Mouse (Mus musculus) liver, adult 2 months (tissue): Measurements from ENCODE around the gene Slc24a2. TPM values are rescaled to one million over a fixed set of nuclear protein-coding genes. Genes with fewer than 3 reads are reported as not detected.

ENCODE experiments used
- DNase-seq: peaks from one replicate; pipeline ENCODE4 v3.0.0-alpha.2; 2011; ENCODE audit warnings: low read depth, low spot score; ENCODE audit errors: extremely low read depth
- H3K27ac ChIP-seq: fragments of 200-500 bp; replicated peaks from 2 replicates; pipeline ENCODE4 v1.5.1; 2012; ENCODE audit warnings: low read depth, mild to moderate bottlenecking, control low read depth, inconsistent platforms, low read length; ENCODE audit not compliant: insufficient read depth
- H3K27me3 ChIP-seq: fragments of 200-500 bp; 2 replicates; pipeline ENCODE4 v1.6.1; 2012; ENCODE audit warnings: mild to moderate bottlenecking, moderate library complexity, low read length, inconsistent platforms; ENCODE audit not compliant: control insufficient read depth, insufficient read depth
- H3K36me3 ChIP-seq: fragments of 200-500 bp; 2 replicates; pipeline ENCODE4 v1.6.1; 2012; ENCODE audit warnings: low read length, inconsistent platforms; ENCODE audit not compliant: control insufficient read depth, insufficient read depth
- H3K4me1 ChIP-seq: fragments of 200-500 bp; 2 replicates; pipeline ENCODE4 v1.6.1; 2011; ENCODE audit warnings: low read length; ENCODE audit not compliant: control insufficient read depth, insufficient read depth
- H3K4me3 ChIP-seq: fragments of 200-500 bp; 2 replicates; pipeline ENCODE4 v1.5.1; 2011; ENCODE audit warnings: low read depth, mild to moderate bottlenecking, control low read depth, low read length, moderate library complexity; ENCODE audit not compliant: insufficient read depth
- H3K79me2 ChIP-seq: fragments of 200-500 bp; 2 replicates; pipeline ENCODE4 v1.6.1; 2012; ENCODE audit warnings: inconsistent platforms, mild to moderate bottlenecking, low read length, moderate library complexity; ENCODE audit not compliant: control insufficient read depth, insufficient read depth
- H3K9ac ChIP-seq: fragments of 200-500 bp; 2 replicates; pipeline ENCODE4 v1.6.1; 2012; ENCODE audit warnings: low read depth, mild to moderate bottlenecking, control low read depth, inconsistent platforms, low read length
- CTCF ChIP-seq: fragments of 200-500 bp; IDR thresholded peaks from 2 replicates; pipeline ENCODE4 v1.5.1; 2011; ENCODE audit warnings: low read depth, low read length, control low read depth
- POLR2A ChIP-seq: fragments of 200-500 bp; IDR thresholded peaks from 2 replicates; pipeline ENCODE4 v1.6.1; 2011; ENCODE audit warnings: low read length, control low read depth; ENCODE audit not compliant: insufficient read depth; ENCODE audit errors: extremely low read depth
- WGBS: fragments of 180-500 bp; shearing (Covaris S2); methylation state at CpG from one replicate; pipeline ENCODE4 v1.1.7; 2018; 5-methylcytosine and 5-hydroxymethylcytosine counted together
- polyA plus RNA-seq: library from polyadenylated mRNA; depleted of rRNA; stranded (reverse); fragments of >200 nt; gene quantifications from 2 replicates; pipeline ENCODE4 v1.2.3, GENCODE M21; 2012
- total RNA-seq: library from RNA; depleted of rRNA; stranded (reverse); fragments of >200 nt; gene quantifications from 2 replicates; pipeline ENCODE4 v1.2.3, GENCODE M21; 2014

Gene Slc24a2
- total and polyA plus RNA-seq, 2 experiments = not detected

DNA sequence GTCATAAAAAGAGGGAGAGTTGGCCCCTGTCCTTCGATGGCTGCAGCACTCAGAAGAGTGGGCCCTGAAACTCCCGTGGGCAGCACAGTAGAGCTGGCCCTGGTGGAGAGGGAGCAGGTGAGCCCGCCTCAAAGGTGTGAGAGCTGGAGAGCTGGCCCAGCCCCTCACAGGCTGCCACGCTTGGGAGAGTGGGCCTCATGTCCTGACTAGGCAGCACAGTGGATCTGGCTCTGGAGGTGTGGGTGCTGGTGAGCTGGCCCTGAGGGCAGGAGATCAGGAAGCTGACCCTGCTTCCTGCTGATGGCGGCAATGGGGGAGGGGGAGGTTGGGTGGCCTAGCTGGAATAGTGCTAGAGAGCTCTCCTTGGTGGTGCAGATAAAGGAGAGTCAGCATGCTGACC, 129.3 kb downstream of the Slc24a2 start:
- TF ChIP-seq CTCF = no peak
- no peak for TF ChIP-seq POLR2A

DNA sequence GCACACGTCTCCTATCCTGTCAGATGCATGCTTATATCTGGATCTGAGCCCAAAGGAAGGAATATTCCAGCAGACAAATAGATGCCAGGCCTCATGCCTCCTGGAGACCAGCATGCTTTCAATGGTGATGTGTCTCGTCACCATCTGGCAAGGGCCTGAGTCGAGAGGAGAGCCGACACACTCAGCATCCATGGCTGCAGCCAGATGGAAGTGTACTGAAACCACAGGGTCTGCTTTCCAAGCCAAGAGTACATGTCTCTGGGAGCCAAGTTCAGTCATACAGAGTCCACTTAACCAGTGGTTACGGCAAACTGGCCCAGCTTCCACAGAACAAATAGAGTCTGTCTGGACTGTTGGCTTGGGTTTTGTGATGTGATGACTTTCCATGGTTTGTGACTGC, 134.1 kb downstream of the Slc24a2 start:
- no peak for DNase-seq
- Histone ChIP-seq H3K4me3 (no peak overlapping the region), H3K79me2 (no peaks in the 10 kb centered on the region), H3K27me3 (no peaks in the 10 kb centered on the region), H3K4me1 (no peaks in the 10 kb centered on the region), H3K36me3 (no peaks in the 10 kb centered on the region), H3K27ac (no peak overlapping the region), H3K9ac (no peak overlapping the region)
- TF ChIP-seq CTCF (no peak), POLR2A (no peak)
- WGBS = 73% methylated on average over 5 of the region's 5 CpGs

More for the DNA sequence above, 129.3 kb downstream of the Slc24a2 start:
- Histone ChIP-seq H3K4me3 (no peak overlapping the region), H3K27ac (no peak overlapping the region), H3K36me3 (no peaks in the 10 kb centered on the region), H3K4me1 (no peaks in the 10 kb centered on the region), H3K9ac (no peak overlapping the region), H3K79me2 (no peaks in the 10 kb centered on the region), H3K27me3 (no peaks in the 10 kb centered on the region)
- no peak for DNase-seq
- WGBS = 74% methylated on average over 5 of the region's 5 CpGs

DNA sequence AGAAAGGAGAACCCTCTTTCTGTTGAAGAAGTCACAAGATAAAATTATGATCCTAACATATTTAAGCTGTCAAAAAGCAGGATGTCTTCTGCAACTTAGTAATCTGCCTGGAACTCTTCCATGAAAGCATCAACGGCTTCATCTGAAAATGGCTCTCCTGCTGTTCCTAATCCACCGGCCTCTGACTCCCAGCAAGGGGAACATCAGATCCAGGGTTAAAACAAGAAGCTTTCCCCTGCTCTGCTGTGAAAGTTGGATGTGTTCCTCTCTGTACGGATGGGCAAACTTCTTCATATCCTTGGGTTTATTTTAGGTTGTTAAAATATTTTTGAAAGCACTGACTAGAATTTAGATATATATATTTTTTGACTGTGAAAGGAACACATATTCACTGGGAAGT, 136.7 kb downstream of the Slc24a2 start:
- H3K9ac ChIP-seq = no peak overlapping the region
- 81% methylated on average over 3 of the region's 3 CpGs for WGBS
- no peak for TF ChIP-seq CTCF
- TF ChIP-seq POLR2A = no peak
- no peaks in the 10 kb centered on the region for H3K79me2 ChIP-seq
- no peaks in the 10 kb centered on the region for H3K27me3 ChIP-seq
- no peaks in the 10 kb centered on the region for H3K4me1 ChIP-seq
- DNase-seq = no peak
- no peak overlapping the region for H3K4me3 ChIP-seq
- no peaks in the 10 kb centered on the region for H3K36me3 ChIP-seq
- H3K27ac ChIP-seq = no peak overlapping the region

DNA sequence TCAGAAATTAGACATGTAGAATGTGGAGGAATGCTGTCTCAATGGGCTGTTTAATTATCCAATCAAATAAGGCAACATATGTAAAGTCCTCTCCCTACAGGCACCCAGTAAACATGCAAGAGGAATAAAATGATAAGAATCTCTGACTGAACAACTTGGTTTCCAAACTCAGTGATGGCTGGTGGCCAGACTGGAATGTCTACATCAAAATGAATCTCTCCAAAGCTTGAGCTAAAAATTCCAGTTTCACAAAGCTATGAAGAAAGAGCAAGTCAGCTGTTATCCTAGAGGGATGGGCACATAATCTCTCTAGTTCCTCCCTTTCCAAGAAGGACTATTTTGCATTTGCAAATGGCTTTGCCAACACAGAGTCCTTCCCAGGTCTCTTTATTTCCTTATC, 139.4 kb downstream of the Slc24a2 start:
- no peaks in the 10 kb centered on the region for H3K79me2 ChIP-seq
- H3K4me1 ChIP-seq = no peaks in the 10 kb centered on the region
- TF ChIP-seq POLR2A (no peak), CTCF (no peak)
- no peaks in the 10 kb centered on the region for H3K36me3 ChIP-seq
- no peak overlapping the region for H3K4me3 ChIP-seq
- no peak overlapping the region for H3K9ac ChIP-seq
- no peak overlapping the region for H3K27ac ChIP-seq
- DNase-seq = no peak
- H3K27me3 ChIP-seq = no peaks in the 10 kb centered on the region

DNA sequence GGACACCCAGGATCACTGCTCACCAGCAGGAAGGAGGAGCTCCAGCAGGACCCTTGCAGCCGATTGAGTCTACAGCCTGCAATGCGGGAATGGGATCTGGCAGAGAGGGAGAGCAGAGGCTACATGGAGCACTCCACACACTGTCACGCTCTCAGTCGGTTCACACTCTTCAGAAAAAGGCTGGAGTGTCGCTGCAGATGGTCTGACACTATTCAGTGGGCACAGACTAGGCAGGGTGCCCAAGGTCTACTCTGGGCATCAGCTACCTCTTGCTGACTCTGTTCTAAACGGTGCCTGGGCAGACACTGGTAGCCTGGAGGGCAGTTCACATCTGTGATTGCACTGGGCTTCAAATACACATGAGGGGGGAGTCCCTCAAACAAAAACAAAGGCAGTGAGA, 141.6 kb downstream of the Slc24a2 start:
- no peak overlapping the region for H3K4me3 ChIP-seq
- no peak for DNase-seq
- H3K4me1 ChIP-seq = no peaks in the 10 kb centered on the region
- H3K9ac ChIP-seq = no peak overlapping the region
- no peaks in the 10 kb centered on the region for H3K27me3 ChIP-seq
- no peaks in the 10 kb centered on the region for H3K36me3 ChIP-seq
- 79% methylated on average over 6 of the region's 6 CpGs for WGBS
- H3K79me2 ChIP-seq = no peaks in the 10 kb centered on the region
- TF ChIP-seq CTCF (no peak), POLR2A (no peak)
- H3K27ac ChIP-seq = no peak overlapping the region

DNA sequence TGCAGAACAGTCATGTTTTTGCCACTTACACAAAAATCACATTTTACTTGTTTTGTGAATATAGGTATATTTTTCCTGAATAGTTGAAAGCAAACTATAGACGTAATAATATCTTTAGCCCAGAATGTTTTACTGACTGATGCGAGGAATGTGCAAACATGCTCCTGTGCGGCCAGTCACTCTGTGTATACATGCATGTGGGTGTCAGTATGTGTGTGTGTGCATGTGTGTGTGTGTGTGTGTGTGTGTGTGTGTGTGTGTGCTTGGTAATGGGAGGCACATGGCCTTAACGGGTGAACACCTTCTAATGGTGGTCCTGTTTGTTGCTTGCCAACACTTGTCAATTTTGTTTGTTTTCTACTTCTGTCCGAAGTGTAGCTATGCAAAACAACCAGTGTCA, 142.7 kb downstream of the Slc24a2 start:
- no peaks in the 10 kb centered on the region for H3K79me2 ChIP-seq
- DNase-seq = no peak
- H3K9ac ChIP-seq = no peak overlapping the region
- no peak overlapping the region for H3K27ac ChIP-seq
- no peaks in the 10 kb centered on the region for H3K36me3 ChIP-seq
- no peaks in the 10 kb centered on the region for H3K4me1 ChIP-seq
- 86% methylated on average over 5 of the region's 5 CpGs for WGBS
- no peak overlapping the region for H3K4me3 ChIP-seq
- no peaks in the 10 kb centered on the region for H3K27me3 ChIP-seq
- no peak for TF ChIP-seq POLR2A
- no peak for TF ChIP-seq CTCF
